Mouse (Mus musculus) ES-Bruce4 (cell line): Measurements from ENCODE around the gene Ipo11. TPM values are rescaled to one million over a fixed set of nuclear protein-coding genes. Genes with fewer than 3 reads are reported as not detected.

ENCODE experiments used
- H3K27ac ChIP-seq: 2 replicates; pipeline ENCODE4 v1.5.1; 2012; ENCODE audit warnings: low read length, inconsistent platforms; ENCODE audit not compliant: insufficient read depth
- H3K27me3 ChIP-seq: 2 replicates; pipeline ENCODE4 v1.6.1; 2012; ENCODE audit warnings: mild to moderate bottlenecking, low read length, inconsistent platforms; ENCODE audit not compliant: control insufficient read depth, poor library complexity, insufficient read depth, severe bottlenecking
- H3K36me3 ChIP-seq: 2 replicates; pipeline ENCODE4 v1.6.1; 2012; ENCODE audit warnings: inconsistent platforms, mild to moderate bottlenecking, low read length, moderate library complexity; ENCODE audit not compliant: control insufficient read depth, poor library complexity, insufficient read depth, severe bottlenecking
- H3K4me1 ChIP-seq: one replicate; pipeline ENCODE4 v1.8.1; 2011; ENCODE audit warnings: low read length; ENCODE audit not compliant: control insufficient read depth, insufficient read depth
- H3K4me3 ChIP-seq: 2 replicates; pipeline ENCODE4 v1.5.1; 2011; ENCODE audit warnings: low read depth, mild to moderate bottlenecking, low read length
- H3K9ac ChIP-seq: 2 replicates; pipeline ENCODE4 v1.6.1; 2012; ENCODE audit warnings: low read depth, mild to moderate bottlenecking, inconsistent platforms; ENCODE audit not compliant: poor library complexity, severe bottlenecking
- H3K9me3 ChIP-seq: replicated peaks from 2 replicates; pipeline ENCODE4 v1.6.1; 2012; ENCODE audit warnings: mild to moderate bottlenecking, low read length, inconsistent platforms; ENCODE audit not compliant: control insufficient read depth, poor library complexity, insufficient read depth, severe bottlenecking
- CTCF ChIP-seq: IDR thresholded peaks from one replicate; pipeline ENCODE4 v1.8.1; 2011; ENCODE audit warnings: low read depth, low read length
- EP300 ChIP-seq: IDR thresholded peaks from 2 replicates; pipeline ENCODE4 v1.6.1; 2011; ENCODE audit warnings: low read depth, low read length; ENCODE audit not compliant: insufficient read depth
- POLR2A ChIP-seq: IDR thresholded peaks from one replicate; pipeline ENCODE4 v1.8.1; 2011; ENCODE audit warnings: low read length; ENCODE audit not compliant: insufficient read depth
- polyA plus RNA-seq: library from polyadenylated mRNA; stranded (reverse); fragments of >200 nt; gene quantifications from 2 replicates; pipeline ENCODE4 v1.2.4, GENCODE M21; 2011; ENCODE audit warnings: low read depth; ENCODE audit not compliant: missing spikeins, insufficient read depth, insufficient read length

Gene Ipo11
- polyA plus RNA-seq, result 68.5 and 77.7 TPM in 2 replicates

DNA sequence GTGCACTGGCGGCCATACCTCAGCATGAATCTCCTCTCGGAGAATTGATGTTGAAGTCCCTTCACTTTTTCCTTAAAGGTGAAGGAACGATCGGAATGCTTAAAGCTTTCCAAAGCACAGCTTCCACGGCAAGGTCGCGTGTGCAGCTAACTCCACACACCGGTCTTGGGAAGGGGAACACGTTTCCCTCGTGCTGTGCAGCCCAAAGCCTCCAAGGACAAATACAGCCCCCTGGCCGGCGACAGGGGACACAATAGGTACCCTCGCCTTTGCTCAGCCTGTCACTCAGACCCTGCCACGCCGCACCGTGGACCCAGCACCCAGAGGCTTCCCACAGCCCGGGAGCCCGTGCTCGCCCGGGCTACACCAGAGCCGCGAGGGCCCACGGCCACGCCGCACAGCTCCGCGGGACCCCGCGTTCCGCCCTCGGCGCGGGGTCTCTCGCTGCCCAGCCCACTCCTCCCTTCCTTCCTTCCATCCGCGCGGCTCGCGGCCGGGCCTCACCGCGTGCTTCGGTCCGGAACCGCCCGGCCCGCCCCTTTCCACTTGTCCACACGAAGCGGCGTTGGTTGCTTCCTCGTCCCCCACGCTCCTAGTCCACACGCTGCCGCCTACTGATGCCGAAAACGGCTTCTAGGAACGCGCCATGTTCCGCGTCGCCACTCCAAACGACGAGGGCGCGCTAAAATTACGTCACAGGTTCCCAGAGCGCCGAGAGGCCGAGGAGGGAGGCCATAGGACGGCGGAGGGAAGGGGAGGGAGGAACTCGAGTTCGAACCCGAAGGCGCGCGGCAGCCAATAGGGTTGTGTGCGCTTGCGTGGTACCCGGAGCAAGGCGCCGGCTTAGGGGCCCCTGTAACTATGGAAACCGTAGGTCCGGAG lies at the start of gene Ipo11:
Gene Ipo11 (minus strand): TSS at position 703 of the 882 bp plus-strand sequence.
- Histone ChIP-seq H3K36me3 (no peaks in the 10 kb centered on the region), H3K4me1 (no peaks in the 10 kb centered on the region), H3K27ac (0 out of 2 replicates have a peak within 1 kb of the TSS, but pooled peaks have one; percentile 9), H3K4me3 (peak within 1 kb of the TSS; percentile 93), H3K9ac (peak within 1 kb of the TSS; percentile 89), H3K9me3 (no peaks in the 10 kb centered on the region), H3K27me3 (no peaks in the 10 kb centered on the region)
- no peak for TF ChIP-seq CTCF
- TF ChIP-seq EP300, result no peak
- no peak for TF ChIP-seq POLR2A

DNA sequence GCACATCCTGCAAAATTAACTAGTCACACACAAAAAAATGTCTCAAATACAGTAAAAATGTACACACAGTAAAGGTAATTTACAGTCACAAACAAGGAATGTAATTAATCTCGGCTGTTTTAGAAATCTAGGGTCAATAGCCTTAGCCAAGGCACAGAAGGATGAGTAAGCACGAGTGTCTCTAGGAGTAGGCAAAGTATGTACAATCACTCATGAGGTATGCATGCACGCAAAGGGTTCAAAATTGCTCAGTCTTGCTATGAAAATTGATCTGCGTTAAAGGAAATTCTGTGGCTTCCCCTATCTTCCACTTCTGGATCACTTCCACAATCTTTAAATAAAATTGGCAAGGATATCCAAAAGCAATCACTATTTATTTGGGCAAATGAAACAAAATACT lies 24.7 kb upstream of the Ipo11 start:
- no peaks in the 10 kb centered on the region for H3K4me1 ChIP-seq
- TF ChIP-seq POLR2A (no peak), CTCF (no peak)

DNA sequence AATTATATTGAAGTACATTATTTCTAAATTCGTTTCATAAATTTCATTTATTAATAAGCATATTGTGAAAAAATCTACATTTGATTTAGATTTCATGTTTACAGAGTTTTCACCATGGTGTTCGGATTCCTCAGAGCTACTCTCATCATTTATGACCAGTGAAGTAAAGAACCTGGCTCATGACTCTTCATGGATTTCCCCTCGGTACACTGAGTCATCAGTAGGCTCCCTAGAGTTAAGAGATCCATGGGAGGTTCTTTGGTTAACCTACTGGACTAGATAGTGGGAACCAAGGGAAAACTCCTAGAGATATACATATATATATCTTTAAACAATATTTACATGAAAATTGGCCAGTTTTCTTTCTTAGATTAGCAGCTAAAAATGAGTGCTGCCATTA lies 23.8 kb upstream of the Ipo11 start:
- H3K27ac ChIP-seq, result no peak overlapping the region
- no peaks in the 10 kb centered on the region for H3K4me1 ChIP-seq
- H3K36me3 ChIP-seq, result peaks cover 58% of the 10 kb centered on the region
- H3K9ac ChIP-seq, result no peak overlapping the region
- TF ChIP-seq POLR2A (no peak), EP300 (no peak), CTCF (no peak)
- no peaks in the 10 kb centered on the region for H3K27me3 ChIP-seq
- H3K4me3 ChIP-seq, result no peak overlapping the region
- no peaks in the 10 kb centered on the region for H3K9me3 ChIP-seq

More for the DNA sequence above, 24.7 kb upstream of the Ipo11 start:
- no peaks in the 10 kb centered on the region for H3K27me3 ChIP-seq
- H3K9ac ChIP-seq, result no peak overlapping the region
- no peak overlapping the region for H3K27ac ChIP-seq
- no peaks in the 10 kb centered on the region for H3K9me3 ChIP-seq
- peaks cover 51% of the 10 kb centered on the region for H3K36me3 ChIP-seq
- no peak overlapping the region for H3K4me3 ChIP-seq

DNA sequence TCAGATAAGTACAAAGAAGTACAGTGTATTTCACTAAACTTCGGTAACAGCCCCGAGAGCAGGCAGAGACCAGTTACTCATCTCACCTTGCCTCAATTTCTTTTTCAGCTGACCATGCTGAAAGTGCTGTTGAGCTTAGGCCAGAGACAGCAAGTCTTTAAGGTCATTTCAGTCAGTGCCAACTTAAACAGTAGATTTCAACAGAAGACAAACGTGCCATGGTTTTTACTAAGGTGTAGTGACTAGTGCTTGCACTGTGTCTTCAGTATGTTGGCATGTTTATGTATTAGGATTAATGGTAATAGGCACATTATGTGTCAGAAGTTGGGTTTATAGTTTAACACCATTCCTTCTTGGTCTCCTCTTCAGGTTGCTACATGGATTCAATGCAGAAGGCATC lies 21.5 kb upstream of the Ipo11 start:
- Histone ChIP-seq H3K27ac (no peak overlapping the region), H3K9me3 (no peaks in the 10 kb centered on the region)

DNA sequence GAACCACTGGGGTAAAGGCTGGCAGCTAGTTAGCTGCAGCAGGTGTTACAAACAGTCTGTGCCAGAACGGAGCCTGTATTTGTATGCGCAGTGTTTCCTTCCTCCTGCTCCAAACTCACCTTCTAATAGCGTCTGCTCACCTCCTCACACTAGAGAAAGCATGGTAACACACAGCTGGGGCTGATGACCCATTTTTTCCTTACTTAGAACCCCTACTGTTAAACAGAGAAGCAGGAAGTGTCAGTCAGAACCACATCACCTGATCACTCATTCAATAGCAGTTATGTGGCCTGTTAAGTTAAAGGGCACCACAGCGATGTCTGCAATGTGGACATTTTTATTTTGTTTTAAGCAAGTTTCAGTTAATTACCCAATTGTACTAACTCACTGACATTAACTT lies 20.8 kb upstream of the Ipo11 start:
- no peak overlapping the region for H3K9ac ChIP-seq
- no peak for TF ChIP-seq POLR2A
- no peak for TF ChIP-seq CTCF
- TF ChIP-seq EP300, result no peak
- no peaks in the 10 kb centered on the region for H3K4me1 ChIP-seq
- peaks cover 65% of the 10 kb centered on the region for H3K36me3 ChIP-seq
- H3K27me3 ChIP-seq, result no peaks in the 10 kb centered on the region
- no peak overlapping the region for H3K4me3 ChIP-seq
- H3K27ac ChIP-seq, result no peak overlapping the region
- no peaks in the 10 kb centered on the region for H3K9me3 ChIP-seq

More for the DNA sequence above, 21.5 kb upstream of the Ipo11 start:
- peaks cover 67% of the 10 kb centered on the region for H3K36me3 ChIP-seq
- no peaks in the 10 kb centered on the region for H3K27me3 ChIP-seq
- no peak overlapping the region for H3K4me3 ChIP-seq
- TF ChIP-seq CTCF, result no peak
- no peak for TF ChIP-seq POLR2A
- no peak overlapping the region for H3K9ac ChIP-seq
- no peaks in the 10 kb centered on the region for H3K4me1 ChIP-seq

DNA sequence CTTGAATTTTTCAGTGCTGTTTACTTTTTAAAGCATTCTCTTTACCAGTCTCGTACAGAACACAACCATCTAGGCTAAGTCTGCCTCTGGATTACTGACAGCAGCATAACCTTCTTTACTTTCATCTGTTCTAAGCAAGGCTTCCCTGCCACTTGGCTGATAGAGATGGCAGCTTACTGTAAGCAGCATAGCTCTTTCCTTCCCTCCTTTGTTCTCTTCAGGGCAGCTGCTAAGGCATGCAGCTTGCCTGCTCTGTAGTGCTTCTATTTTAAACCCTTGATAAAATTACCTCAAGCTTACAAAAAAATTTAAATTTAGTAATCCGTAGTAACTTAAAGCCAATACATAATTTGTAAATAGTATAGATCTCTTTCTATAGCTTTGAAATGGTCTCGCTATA lies 18.1 kb upstream of the Ipo11 start:
- Histone ChIP-seq H3K4me3 (no peak overlapping the region), H3K27me3 (no peaks in the 10 kb centered on the region), H3K9me3 (no peaks in the 10 kb centered on the region), H3K4me1 (no peaks in the 10 kb centered on the region), H3K36me3 (peaks cover 69% of the 10 kb centered on the region), H3K9ac (no peak overlapping the region), H3K27ac (no peak overlapping the region)
- TF ChIP-seq EP300 (no peak), CTCF (no peak), POLR2A (no peak)
